Mouse (Mus musculus): ENCODE measurements around the gene Apba3.

GRCm38 (mm10) chr10:81320550-81321347, 54.0 kb downstream of the Apba3 start, which contains the start of gene Cactin:
- no peak for TF ChIP-seq CTCF (conservative IDR thresholded peaks at IDR 0.05; ENCODE audit: low read length)
- no peak for TF ChIP-seq NANOG (IDR thresholded peaks at IDR 0.05; ENCODE audit: borderline replicate concordance, low read length)
- TF ChIP-seq POU5F1 (IDR thresholded peaks at IDR 0.05; ENCODE audit: borderline replicate concordance, low read length): no peak

Data from E14TG2a.4 (cell line).